Mouse (Mus musculus) macrophage (primary cell): ENCODE measurements around the gene Rab40b. TPM values are rescaled to one million over a fixed set of nuclear protein-coding genes. Genes with fewer than 3 reads are reported as not detected.
"Not testable (repeated sequence)": the region's sequence is repeated elsewhere in the genome, so short reads cannot be mapped to it uniquely, and the experiment has no call there.

Experiments
- H3K27ac ChIP-seq: fragments of 350-480 bp; formaldehyde crosslinking; 2 replicates; pipeline ENCODE4 v1.9.0; 2021
- H3K36me3 ChIP-seq: fragments of 350-480 bp; formaldehyde crosslinking; 2 replicates; pipeline ENCODE4 v1.9.0; 2021; ENCODE audit errors: inconsistent target
- H3K4me3 ChIP-seq: fragments of 350-480 bp; formaldehyde crosslinking; 2 replicates; pipeline ENCODE4 v1.9.0; 2021; ENCODE audit errors: inconsistent target
- H3K79me2 ChIP-seq: fragments of 350-480 bp; formaldehyde crosslinking; 2 replicates; pipeline ENCODE4 v1.9.0; 2021; ENCODE audit errors: inconsistent target
- whole genome bisulfite sequencing: methylation state at CpG from one replicate; pipeline ENCODE4 v1.1.7; 2026; ENCODE audit warnings: inconsistent platforms; ENCODE audit not compliant: missing documents; 5-methylcytosine and 5-hydroxymethylcytosine counted together
- polyA plus RNA-seq: library from polyadenylated mRNA; stranded (reverse); fragments of 250-400 nt; gene quantifications from 3 replicates; pipeline ENCODE4 v1.2.4, GENCODE M21; 2018; ENCODE audit warnings: inconsistent platforms

Gene Rab40b
- polyA plus RNA-seq, 1 experiment from 2014 or later: not detected

DNA sequence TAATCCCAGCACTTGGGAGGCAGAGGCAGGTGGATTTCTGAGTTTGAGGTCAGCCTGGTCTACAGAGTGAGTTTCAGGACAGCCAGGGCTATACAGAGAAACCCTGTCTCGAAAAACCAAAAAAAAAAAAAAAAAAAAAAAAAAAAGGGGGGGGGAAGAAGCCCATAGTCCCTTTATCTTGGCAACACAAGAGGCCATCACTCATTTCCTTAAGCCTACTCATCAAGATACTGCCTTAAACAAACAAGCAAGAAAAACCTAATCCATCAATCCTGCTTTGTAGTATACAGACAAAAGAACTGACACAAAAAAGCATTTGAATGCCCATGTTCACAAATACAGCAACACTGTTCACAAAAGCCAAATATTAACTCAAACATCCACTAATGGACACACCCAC, 45.6 kb downstream of the Rab40b start:
- Histone ChIP-seq H3K79me2 (peaks cover 76% of the 10 kb centered on the region), H3K36me3 (peaks cover 17% of the 10 kb centered on the region; the same call in 1 of the 2 replicates)
- H3K4me3 ChIP-seq, H3K27ac ChIP-seq: not testable (repeated sequence)
- no CpG with 5 or more reads among the region's 1 CpGs for WGBS

GRCm38 (mm10) chr11:121340287-121340686, 47.8 kb downstream of the Rab40b start:
- H3K36me3 ChIP-seq: peaks cover 22% of the 10 kb centered on the region
- no peak overlapping the region for H3K4me3 ChIP-seq

DNA sequence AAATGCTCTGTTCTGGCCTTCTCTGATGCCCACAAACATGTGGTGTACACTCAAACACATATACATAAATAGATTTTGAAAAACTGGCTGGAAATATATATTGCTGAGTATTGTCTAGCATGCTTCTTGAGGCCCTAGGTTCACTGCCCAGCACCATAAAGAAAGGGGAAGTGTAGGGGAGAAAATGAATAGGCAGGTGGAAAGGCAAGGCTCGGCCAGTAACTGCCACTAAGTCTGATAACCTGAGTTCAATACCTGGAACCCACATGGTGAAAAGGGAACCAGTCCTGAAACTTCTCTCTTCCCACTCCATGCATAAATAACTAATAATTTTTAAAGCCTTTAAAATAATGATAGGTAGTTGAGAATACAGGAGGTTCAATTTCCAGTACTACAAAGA, 48.4 kb downstream of the Rab40b start:
- H3K36me3 ChIP-seq: peaks cover 28% of the 10 kb centered on the region
- WGBS: 0% methylated on average over 1 of the region's 1 CpGs
- peaks cover 70% of the 10 kb centered on the region for H3K79me2 ChIP-seq
- no peak overlapping the region for H3K27ac ChIP-seq
- H3K4me3 ChIP-seq: no peak overlapping the region

More at GRCm38 (mm10) chr11:121340287-121340686, 47.8 kb downstream of the Rab40b start:
- Histone ChIP-seq H3K27ac (no peak overlapping the region), H3K79me2 (peaks cover 75% of the 10 kb centered on the region)
- WGBS: 7% methylated on average over 1 of the region's 1 CpGs

GRCm38 (mm10) chr11:121331641-121332040, 56.4 kb downstream of the Rab40b start:
- Histone ChIP-seq H3K27ac (no peak overlapping the region), H3K4me3 (no peak overlapping the region), H3K36me3 (peaks cover 79% of the 10 kb centered on the region), H3K79me2 (peaks cover 27% of the 10 kb centered on the region; the same call in 1 of the 2 replicates)
- WGBS: 91% methylated on average over 3 of the region's 3 CpGs

- Histone ChIP-seq H3K36me3 (peaks cover 54% of the 10 kb centered on the region), H3K27ac (no peak overlapping the region), H3K4me3 (no peak overlapping the region), H3K79me2 (peaks cover 13% of the 10 kb centered on the region; the same call in 1 of the 2 replicates)
These were observed 59.4 kb downstream of the Rab40b start for GRCm38 (mm10) chr11:121328619-121329018.

DNA sequence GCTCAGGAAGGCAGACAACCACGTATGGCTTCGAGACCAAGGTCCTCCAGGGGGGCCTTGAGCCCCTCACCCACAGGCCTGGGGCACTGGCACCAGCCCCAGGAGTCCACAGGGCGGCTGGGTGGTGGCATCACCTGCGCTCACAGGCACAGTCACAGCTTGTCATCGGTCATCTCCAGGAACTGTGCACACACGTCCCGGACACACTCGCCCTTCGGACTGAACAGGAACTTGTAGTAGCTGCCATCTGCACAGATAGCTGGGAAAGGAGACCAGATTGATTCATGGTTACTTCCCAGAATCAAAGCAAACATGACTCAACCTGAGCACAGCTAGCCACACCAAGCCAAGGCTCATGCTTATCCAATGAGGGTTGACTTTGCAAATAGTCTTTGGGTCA, 59.8 kb downstream of the Rab40b start:
- Histone ChIP-seq H3K27ac (no peak overlapping the region), H3K36me3 (peaks cover 50% of the 10 kb centered on the region), H3K79me2 (peaks cover 13% of the 10 kb centered on the region; the same call in 1 of the 2 replicates), H3K4me3 (no peak overlapping the region)
- 96% methylated on average over 9 of the region's 9 CpGs for WGBS

GRCm38 (mm10) chr11:121326681-121327080, 61.4 kb downstream of the Rab40b start:
- 92% methylated on average over 5 of the region's 5 CpGs for WGBS
- H3K27ac ChIP-seq: no peak overlapping the region
- peaks cover 40% of the 10 kb centered on the region for H3K36me3 ChIP-seq
- H3K79me2 ChIP-seq: peaks cover 7% of the 10 kb centered on the region; the same call in 1 of the 2 replicates
- H3K4me3 ChIP-seq: no peak overlapping the region

DNA sequence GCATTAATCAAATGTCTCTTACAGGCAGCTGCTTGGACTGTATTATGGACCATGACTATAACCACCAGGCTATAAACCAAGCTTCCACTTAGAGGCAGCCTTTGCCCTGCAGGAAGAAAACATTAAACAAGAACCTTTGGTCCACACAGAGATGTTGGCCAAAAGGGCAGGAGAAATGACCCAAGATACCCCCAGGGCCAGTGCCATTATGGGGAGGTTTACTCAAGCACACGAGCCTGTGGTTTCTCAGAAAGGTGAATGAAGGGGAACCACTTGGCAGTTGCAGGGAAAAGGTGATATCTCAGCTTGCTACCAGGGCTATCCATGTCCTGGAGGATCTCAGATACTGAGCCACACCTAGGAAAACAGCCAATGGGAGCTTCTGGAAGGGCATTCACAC, 62.0 kb downstream of the Rab40b start:
- Histone ChIP-seq H3K27ac (no peak overlapping the region), H3K4me3 (no peak overlapping the region), H3K36me3 (peaks cover 35% of the 10 kb centered on the region), H3K79me2 (peaks cover 3% of the 10 kb centered on the region; the same call in 1 of the 2 replicates)
- 77% methylated on average over 1 of the region's 1 CpGs for WGBS

- not testable (repeated sequence) for H3K4me3 ChIP-seq, H3K79me2 ChIP-seq, H3K27ac ChIP-seq
- H3K36me3 ChIP-seq: peaks cover 47% of the 10 kb centered on the region; the same call in 1 of the 2 replicates
- WGBS: 91% methylated on average over 4 of the region's 6 CpGs
These were observed 80.3 kb downstream of the Rab40b start for GRCm38 (mm10) chr11:121307712-121308111.

DNA sequence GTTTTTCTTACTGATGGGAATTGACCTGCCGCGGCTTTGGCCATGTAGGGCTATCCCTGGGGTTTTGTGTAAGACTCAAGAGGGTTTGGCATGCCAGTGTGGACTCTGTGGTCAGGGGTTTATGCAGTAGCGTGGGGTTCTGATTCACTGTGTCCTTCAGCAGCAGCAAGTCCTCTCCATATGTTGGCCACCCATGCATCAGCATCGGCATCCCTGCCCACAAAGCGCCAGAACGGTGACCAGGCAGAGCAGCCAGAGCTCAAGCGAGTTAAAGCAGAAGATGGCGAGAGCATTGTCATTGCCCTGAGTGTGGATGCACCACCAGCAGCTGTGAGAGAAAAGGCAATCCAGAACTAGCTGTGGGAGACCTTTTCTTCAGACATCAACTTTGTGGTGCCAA, 81.4 kb downstream of the Rab40b start:
- no peaks in the 10 kb centered on the region for H3K79me2 ChIP-seq
- WGBS: 94% methylated on average over 8 of the region's 8 CpGs
- H3K36me3 ChIP-seq: peaks cover 51% of the 10 kb centered on the region
- H3K4me3 ChIP-seq: no peak overlapping the region
- H3K27ac ChIP-seq: no peak overlapping the region

Other genes with a start within 250 kb of the Rab40b start
- not detected in 3 replicates for gene Tex19.1, start 242.1 kb downstream of the Rab40b start, polyA plus RNA-seq
- gene Uts2r, start 228.0 kb downstream of the Rab40b start, polyA plus RNA-seq: not detected in 3 replicates
- 3.2 to 5.5 TPM (median 4.4 TPM) in 3 replicates for gene Hexdc, start 183.8 kb downstream of the Rab40b start, polyA plus RNA-seq
- gene Ogfod3, start 183.5 kb downstream of the Rab40b start, polyA plus RNA-seq: 8.1 to 12.7 TPM (median 12.5 TPM) in 3 replicates
- 46.9 to 74.0 TPM (median 67.5 TPM) in 3 replicates for gene Cybc1, start 158.9 kb downstream of the Rab40b start, polyA plus RNA-seq
- gene Narf, start 151.0 kb downstream of the Rab40b start, polyA plus RNA-seq: 6.9 to 20.7 TPM (median 17.3 TPM) in 3 replicates
- 20.0 to 26.9 TPM (median 20.9 TPM) in 3 replicates for gene Foxk2, start 128.3 kb downstream of the Rab40b start, polyA plus RNA-seq
- gene Wdr45b, start 33.8 kb downstream of the Rab40b start, polyA plus RNA-seq: 44.7 to 56.4 TPM (median 51.3 TPM) in 3 replicates
- gene Fn3krp, start 33.1 kb upstream of the Rab40b start, polyA plus RNA-seq: 6.0 to 8.4 TPM (median 7.5 TPM) in 3 replicates
- gene Fn3k, start 46.7 kb upstream of the Rab40b start, polyA plus RNA-seq: 0.03 to 0.57 TPM in 2 of 3 replicates, not detected in the other
- gene Tbcd, start 63.7 kb upstream of the Rab40b start, polyA plus RNA-seq: 32.9 to 38.6 TPM (median 36.1 TPM) in 3 replicates
- 0.07 TPM in 1 of 3 replicates, not detected in the others for gene Zfp750, start 131.1 kb upstream of the Rab40b start, polyA plus RNA-seq